In the genomic region with DNA sequence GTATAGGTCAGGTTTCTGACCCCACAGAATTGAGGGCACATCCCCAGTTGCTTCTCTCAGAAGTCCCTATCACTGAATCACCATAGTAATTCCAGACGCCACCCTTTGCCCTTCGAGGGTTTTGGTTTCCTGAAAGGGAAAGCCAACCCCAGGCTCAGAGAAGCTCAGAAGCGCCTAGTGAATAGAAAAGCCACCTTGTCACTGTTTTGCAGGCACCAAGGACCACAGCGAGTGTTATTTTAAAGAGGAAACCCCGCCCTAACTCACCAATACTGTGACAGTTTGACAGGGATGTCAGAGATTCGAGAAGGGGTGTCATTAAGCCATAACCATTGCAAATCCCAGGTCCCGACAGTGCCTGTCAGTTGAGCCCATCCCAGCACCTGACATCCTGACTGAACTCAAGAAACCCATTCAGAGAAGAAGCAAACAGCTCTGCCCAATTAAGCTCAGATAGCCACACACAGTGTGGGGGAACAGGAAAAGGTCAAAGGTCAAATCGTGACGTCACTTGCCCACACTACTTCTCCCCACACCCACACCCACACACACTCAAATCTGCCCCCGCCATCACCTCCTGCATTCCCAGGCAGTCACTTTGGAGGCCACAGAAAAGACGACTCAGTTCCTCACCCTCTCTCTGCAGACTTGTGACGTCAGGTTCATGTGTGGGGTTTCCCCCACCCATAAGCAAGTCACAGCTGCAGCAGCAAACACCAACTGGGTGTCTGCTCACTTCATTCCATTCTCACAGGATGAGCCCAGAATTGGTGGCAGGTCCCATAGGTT, we compare ENCODE assay signal across 10 mouse cellular contexts. TPM values are rescaled to one million over a fixed set of nuclear protein-coding genes. Genes with fewer than 3 reads are reported as not detected.
DNase-seq lines count a peak whose midpoint lies in the region; ATAC-seq and TF ChIP-seq lines count a peak whose summit lies in the region.
"Had no signal": no experiment of that assay in that cellular context is flagged by ENCODE, and none has a peak within 500 bp of the region (broad histone marks: within the 10 kb centered on the region; RNA-seq: fewer than 3 reads in every experiment).

No protein-coding gene starts in this region.

- DNase-seq in hindbrain, postnatal 0 days (ENCODE audit: low spot score), result no peak
- peak; percentile 94 for DNase-seq in CD4-positive, CD25-positive, alpha-beta regulatory T cell, adult 2 months (ENCODE audit: low read depth, low spot score)
- DNase-seq in spleen, adult 12 weeks (ENCODE audit: low spot score), result peak; percentile 51
- no peak for DNase-seq in testis, postnatal 10 days (ENCODE audit: low spot score)
- no peak for DNase-seq in cerebellum, adult 18-20 months
- DNase-seq in heart, postnatal 14 days, result no peak

- H3K4me1 ChIP-seq in hindbrain, postnatal 0 days (ENCODE audit: insufficient read depth, low read length), result 0 out of 2 replicates have a peak, but pooled peaks cover 6% of the 10 kb centered on the region
- H3K4me1 ChIP-seq in hindbrain, embryonic 13.5 days (replicated peaks), result peaks cover 34% of the 10 kb centered on the region

- H3K27me3 ChIP-seq in hindbrain, postnatal 0 days (ENCODE audit: insufficient read depth, low read length), result no peaks in the 10 kb centered on the region
- H3K27me3 ChIP-seq in hindbrain, embryonic 13.5 days, result no peaks in the 10 kb centered on the region
- H3K27me3 ChIP-seq: embryonic facial prominence, embryonic 13.5 days; heart, embryonic 13.5 days had no signal

- no peak overlapping the region for H3K4me2 ChIP-seq in hindbrain, postnatal 0 days (ENCODE audit: low read depth, low read length)
- no peak overlapping the region for H3K4me2 ChIP-seq in hindbrain, embryonic 13.5 days
- H3K4me2 ChIP-seq: embryonic facial prominence, embryonic 13.5 days; heart, embryonic 13.5 days had no signal

- H3K36me3 ChIP-seq in hindbrain, postnatal 0 days (ENCODE audit: insufficient read depth, low read length), result no peaks in the 10 kb centered on the region
- H3K36me3 ChIP-seq in hindbrain, embryonic 13.5 days, result no peaks in the 10 kb centered on the region
- H3K36me3 ChIP-seq: embryonic facial prominence, embryonic 13.5 days; heart, embryonic 13.5 days had no signal

- intact Hi-C loops in heart, postnatal 14 days (cut with DNase I), result no loop called here

- 0 out of 2 replicates have a peak, but pooled peaks have one; percentile 13 for ATAC-seq in hindbrain, postnatal 0 days
- ATAC-seq in hindbrain, embryonic 13.5 days (ENCODE audit: low FRiP score), result no peak
- peak; percentile 74 for ATAC-seq in granulocyte monocyte progenitor cell, adult 5-6 weeks (replicated peaks; ENCODE audit: poor library complexity, severe bottlenecking)

- H3K9ac ChIP-seq in hindbrain, postnatal 0 days (replicated peaks; ENCODE audit: low read length), result no peak overlapping the region
- no peak overlapping the region for H3K9ac ChIP-seq in hindbrain, embryonic 13.5 days
- H3K9ac ChIP-seq: embryonic facial prominence, embryonic 13.5 days; heart, embryonic 13.5 days had no signal

- H3K9me3 ChIP-seq in hindbrain, postnatal 0 days (ENCODE audit: low read length), result no peaks in the 10 kb centered on the region
- H3K9me3 ChIP-seq in hindbrain, embryonic 13.5 days, result no peaks in the 10 kb centered on the region
- H3K9me3 ChIP-seq: embryonic facial prominence, embryonic 13.5 days; heart, embryonic 13.5 days had no signal

- H3K4me3 ChIP-seq in hindbrain, postnatal 0 days (ENCODE audit: low read length), result no peak overlapping the region
- no peak overlapping the region for H3K4me3 ChIP-seq in hindbrain, embryonic 13.5 days
- H3K4me3 ChIP-seq: embryonic facial prominence, embryonic 13.5 days; heart, embryonic 13.5 days had no signal

- WGBS in hindbrain, postnatal 0 days, result 59% methylated on average over 12 of the region's 12 CpGs
- WGBS in hindbrain, embryonic 13.5 days, result 64% methylated on average over 12 of the region's 12 CpGs

- no peak overlapping the region for H3K27ac ChIP-seq in hindbrain, postnatal 0 days
- no peak overlapping the region for H3K27ac ChIP-seq in hindbrain, embryonic 13.5 days
- H3K27ac ChIP-seq: embryonic facial prominence, embryonic 13.5 days; heart, embryonic 13.5 days had no signal

- TF ChIP-seq CTCF in hindbrain, postnatal 0 days (IDR thresholded peaks at IDR 0.05; ENCODE audit: low read depth), result no peak

RNA-seq across cellular contexts. Expression of a gene that starts 35.2 kb away (rescaled TPM):
- total RNA-seq in hindbrain, postnatal 0 days (2014; rRNA removed), result 26.3 and 26.9 TPM in 2 replicates
- polyA plus RNA-seq in hindbrain, postnatal 0 days (2015; fragmentation: Nextera tagmentation; extraction: Ambion mirVana), result 2.6 and 2.7 TPM in 2 replicates
- polyA plus RNA-seq in hindbrain, embryonic 13.5 days (2015; fragmentation: Nextera tagmentation; extraction: Ambion mirVana), result 2.0 and 2.2 TPM in 2 replicates
- total RNA-seq in granulocyte monocyte progenitor cell, adult 5-6 weeks (2014; fragmentation: Nextera tagmentation), result 13.2 and 13.9 TPM in 2 replicates
- total RNA-seq in granulocyte monocyte progenitor cell, adult 5-6 weeks (2017), result 7.5 and 7.8 TPM in 2 replicates
- 10 to 100 TPM; 31.8 to 32.0 TPM for total RNA-seq in heart, postnatal 14 days (2021)

Comparison
In these comparisons a context has a peak if more than half of its experiments do, and no peak if none do; other contexts are left out.
1. DNase-seq: peak in CD4-positive, CD25-positive, alpha-beta regulatory T cell, adult 2 months (single experiment) and spleen, adult 12 weeks (single experiment); none in hindbrain, postnatal 0 days (single experiment), testis, postnatal 10 days (single experiment), cerebellum, adult 18-20 months (0 of 2) and heart, postnatal 14 days (0 of 2).